Mouse (Mus musculus) embryonic fibroblast, embryonic 13.5 days (primary cell): ENCODE results near the gene N4bp2l2.

Source experiments
- CTCF ChIP-seq: IDR thresholded peaks from 2 replicates; pipeline ENCODE4 v1.5.1; 2011; ENCODE audit warnings: mild to moderate bottlenecking, control low read depth, low read length, moderate library complexity, borderline replicate concordance; ENCODE audit not compliant: insufficient read depth
- POLR2A ChIP-seq: IDR thresholded peaks from 2 replicates; pipeline ENCODE4 v1.6.1; 2011; ENCODE audit warnings: low read depth, mild to moderate bottlenecking, control low read depth, low read length, moderate library complexity

DNA sequence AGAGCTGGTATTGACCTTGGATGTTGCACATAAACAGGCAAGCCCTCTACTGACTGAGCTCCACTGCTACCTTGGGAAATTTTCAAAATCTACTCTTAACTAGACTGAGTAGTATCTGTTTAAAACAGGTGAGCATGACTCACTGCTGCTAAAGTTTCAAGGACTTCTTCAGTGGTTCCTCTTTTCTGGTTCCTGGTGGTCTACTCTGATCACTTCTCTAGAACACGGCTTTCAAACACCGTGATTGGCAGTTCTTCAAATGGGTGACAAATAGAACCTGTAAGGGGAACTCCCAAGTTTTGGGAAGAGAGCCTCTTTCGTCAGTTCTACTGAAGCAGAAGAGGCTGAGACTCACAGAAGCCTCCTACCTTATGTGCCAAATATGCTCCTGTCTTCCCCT is 44.4 kb downstream of the N4bp2l2 start:
- no peak for TF ChIP-seq CTCF
- TF ChIP-seq POLR2A = no peak
